Mouse (Mus musculus) adrenal gland, postnatal 25 days (tissue): ENCODE results near the gene Smg5. TPM values are rescaled to one million over a fixed set of nuclear protein-coding genes. Genes with fewer than 3 reads are reported as not detected.
"Not testable (repeated sequence)": the region's sequence is repeated elsewhere in the genome, so short reads cannot be mapped to it uniquely, and the experiment has no call there.

Experiments used
- DNase-seq: peaks from one replicate; pipeline ENCODE4 v3.0.0; 2021; ENCODE audit warnings: mixed read lengths
- long read RNA-seq: library from polyadenylated mRNA; stranded (forward); transcript quantifications from one replicate; pipeline ENCODE4 v2.0.0, GENCODE M21; 2021
- total RNA-seq: library from RNA; stranded (reverse); gene quantifications from 2 replicates; pipeline ENCODE4 v1.2.3, GENCODE M21; 2021

The Smg5 gene
- 55.3 and 59.1 TPM in 2 replicates for total RNA-seq
- long read RNA-seq, full-length matches to known transcripts: 20 of 46 reads
- long read RNA-seq, partial matches to known transcripts: 19 of 46 reads
- long read RNA-seq, other reads (novel, unspliced or antisense): 7 of 46 reads

DNA sequence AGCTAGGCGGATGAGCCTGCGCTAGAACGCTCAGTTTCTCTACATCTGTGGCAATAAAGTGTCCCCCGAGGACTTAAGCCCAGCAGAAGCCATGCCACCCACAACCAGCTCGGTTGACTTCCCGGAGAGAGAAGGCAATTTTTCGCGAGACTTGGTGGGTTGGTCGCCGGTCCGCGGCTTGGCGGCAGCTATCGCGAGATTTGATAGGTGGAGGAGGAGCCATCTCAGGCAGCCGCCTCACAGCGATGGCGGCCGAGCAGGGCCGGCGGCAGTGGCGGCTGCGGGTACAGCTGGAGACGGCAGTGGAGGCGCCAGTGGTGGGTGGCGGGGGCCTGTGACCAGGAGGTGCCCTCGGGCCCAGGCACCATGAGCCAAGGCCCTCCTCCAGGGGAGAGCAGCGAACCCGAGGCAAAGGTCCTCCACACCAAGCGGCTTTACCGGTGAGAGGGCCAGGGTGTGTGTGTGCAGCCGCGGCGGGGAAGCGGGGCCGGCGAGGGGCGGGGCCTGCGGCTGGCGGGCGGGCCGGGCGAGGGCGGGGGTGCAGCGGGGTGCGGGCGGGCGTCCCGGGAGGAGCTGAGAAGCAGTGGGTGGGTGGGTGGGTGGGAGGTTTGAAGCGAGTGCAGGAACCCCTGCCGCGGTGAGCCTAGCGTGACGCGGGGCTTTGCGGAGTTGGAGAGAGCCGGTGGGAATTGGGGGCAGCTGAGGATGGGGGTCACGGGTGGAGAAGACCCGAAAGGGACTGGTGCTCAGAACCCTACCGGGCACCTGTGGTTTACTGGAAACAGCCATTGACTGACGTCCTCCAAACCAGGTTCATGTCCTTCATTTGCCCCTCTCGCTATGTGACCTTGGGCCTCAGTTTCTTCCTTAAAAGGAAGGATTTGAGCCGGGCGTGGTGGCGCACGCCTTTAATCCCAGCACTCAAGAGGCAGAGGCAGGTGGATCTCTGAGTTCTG, at the start of gene Smg5, which contains the start of gene Tmem79:
Gene Smg5, plus strand, starts transcription at position 203 of the 956 bp plus-strand sequence.
Gene Tmem79, minus strand, starts transcription at position 91 of the 956 bp plus-strand sequence.
- DNase-seq: peak; percentile 94

DNA sequence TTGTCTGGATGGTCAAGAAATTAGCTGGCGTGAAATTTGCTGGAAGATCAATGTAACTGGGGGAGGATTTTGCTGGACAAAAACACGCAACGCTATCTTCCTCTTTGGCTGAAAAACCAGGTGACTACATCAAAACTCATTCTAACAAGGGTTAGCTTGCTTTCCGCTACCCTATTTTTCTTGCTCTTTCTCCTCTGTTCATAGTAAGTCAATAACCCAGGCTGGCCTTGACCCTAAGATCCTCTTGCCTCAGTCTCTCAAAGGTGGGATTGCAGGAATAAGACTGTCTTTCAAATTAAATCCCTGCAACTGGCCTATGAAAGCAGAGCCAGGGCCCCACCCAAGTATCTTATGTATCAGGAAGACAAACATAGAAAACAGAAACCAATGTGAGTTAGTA, 49.0 kb upstream of the Smg5 start, which contains the start of gene Gm38392:
Gene Gm38392, minus strand, starts transcription at position 101 of the 400 bp plus-strand sequence.
- DNase-seq: no peak

DNA sequence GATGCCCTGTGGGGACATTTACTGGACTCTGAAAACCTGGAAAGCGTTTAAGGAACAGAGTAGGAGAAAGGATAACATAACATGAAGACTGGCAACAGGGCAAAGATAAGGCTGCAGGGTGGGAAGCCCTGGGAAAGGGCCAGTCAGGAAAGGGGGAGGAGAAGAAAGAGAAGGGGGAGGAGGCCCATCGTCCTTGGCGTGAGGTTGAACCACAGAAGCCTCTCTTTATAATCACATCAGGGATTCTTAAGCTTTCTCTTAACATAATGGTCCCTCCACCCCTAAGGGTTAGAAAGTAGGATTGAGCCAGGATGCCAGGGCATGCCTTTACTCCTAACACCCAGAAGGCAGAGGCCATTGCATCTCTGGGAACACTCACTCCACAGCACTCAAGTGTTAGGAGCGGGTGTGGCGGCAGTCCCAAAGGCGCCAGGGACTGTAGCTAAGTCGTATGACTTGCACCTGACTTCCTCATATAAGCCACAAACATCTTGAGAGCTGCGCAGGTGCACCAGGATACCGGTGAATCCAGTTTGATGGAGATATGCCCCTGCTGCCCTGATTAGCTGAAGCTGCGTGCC, 47.8 kb upstream of the Smg5 start:
- not testable (repeated sequence) for DNase-seq

DNA sequence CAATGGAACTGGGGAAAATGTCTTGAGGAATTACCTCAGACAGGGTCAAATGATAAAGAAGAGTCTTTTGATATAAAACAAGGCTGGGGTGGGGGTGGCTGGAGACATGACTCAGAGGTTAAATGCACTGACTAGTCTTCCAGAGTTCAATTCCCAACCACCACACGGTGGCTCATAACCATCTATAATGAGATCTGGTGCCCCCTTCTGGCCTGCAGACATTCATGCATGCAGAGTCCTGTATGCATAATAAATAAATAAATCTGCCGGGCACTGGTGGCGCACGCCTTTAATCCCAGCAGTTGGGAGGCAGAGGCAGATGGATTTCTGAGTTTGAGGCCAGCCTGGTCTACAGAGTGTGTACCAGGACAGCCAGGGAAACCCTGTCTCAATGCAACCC, 44.1 kb upstream of the Smg5 start:
- DNase-seq: peak; percentile 19

DNA sequence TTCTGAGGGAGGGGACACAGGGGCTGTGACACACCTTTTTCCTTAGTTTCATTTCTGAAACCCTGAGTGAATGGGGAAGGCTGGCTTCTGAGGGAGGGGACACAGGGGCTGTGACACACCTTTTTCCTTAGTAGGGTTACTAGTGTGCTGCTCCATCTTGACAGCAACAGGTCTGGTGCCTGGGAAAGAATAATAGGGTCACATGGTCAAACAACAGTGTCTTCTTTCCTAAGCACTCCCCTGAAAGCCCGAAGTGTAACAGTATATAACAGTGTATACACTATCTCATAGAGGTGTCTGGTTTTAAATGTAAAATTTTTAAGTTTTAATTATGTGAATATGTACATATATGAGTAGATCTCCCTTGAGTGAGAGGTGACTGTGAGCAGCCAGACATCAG, 40.8 kb upstream of the Smg5 start:
- not testable (repeated sequence) for DNase-seq

DNA sequence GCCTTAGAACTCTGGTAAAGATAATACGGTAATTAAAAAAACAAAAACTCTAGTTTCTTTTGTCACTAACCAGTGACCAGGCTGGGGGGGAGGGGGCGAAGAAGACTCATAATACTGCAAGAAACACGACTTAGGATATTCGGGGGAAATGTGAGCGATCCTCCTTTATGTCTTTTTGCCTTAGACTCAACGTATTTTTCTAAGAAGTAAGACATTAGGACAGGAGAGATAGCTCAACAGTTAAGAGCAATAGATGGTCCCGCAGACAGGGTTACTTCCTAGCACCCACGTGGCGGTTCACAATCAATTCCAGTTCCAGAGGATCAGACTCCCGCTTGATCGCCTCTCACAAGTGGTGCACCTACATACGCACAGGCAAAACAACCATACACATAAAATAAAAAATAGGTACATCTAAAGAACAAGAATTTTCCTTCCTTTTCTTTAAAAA, 39.9 kb upstream of the Smg5 start:
- DNase-seq: no peak

DNA sequence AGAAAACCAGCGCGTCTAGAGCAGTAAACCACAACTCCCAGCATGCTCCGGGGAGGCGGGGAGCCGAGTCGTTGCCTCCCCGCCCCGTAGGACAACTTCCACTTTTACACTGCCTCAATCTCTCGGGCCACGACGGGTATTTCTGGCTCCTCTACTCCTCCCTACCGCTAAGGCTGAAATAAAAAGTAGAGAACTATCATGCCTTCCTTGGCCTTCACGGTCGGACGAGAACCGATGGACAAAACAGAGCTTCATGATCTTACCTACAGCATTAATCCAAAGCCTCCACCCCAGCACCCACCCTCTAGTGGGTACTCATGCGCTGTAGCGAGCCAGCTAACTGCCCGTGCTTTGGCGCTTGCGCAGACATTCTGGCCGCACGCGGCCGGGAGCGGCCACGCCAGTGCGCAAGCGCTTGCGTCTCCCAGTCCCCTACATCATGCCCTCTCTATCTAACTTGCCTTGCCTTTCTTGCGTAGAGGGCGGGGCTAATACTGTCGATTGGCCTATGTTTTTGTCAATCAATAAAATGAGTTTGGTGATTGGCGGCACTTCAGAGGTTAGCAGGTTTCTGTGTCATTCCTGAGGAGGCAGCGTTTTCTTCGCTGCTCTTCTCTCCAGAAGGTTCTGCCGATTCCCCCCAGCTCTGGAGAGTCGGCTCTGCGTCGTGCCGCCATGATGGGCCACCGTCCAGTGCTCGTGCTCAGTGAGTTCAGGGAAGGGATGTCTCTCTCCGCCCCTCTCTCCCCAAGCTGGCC, 39.3 kb upstream of the Smg5 start, which contains the start of the genes Tsacc and Cct3:
Gene Tsacc, minus strand, starts transcription at position 439 of the 758 bp plus-strand sequence.
Gene Cct3, plus strand, starts transcription at position 556 of the 758 bp plus-strand sequence.
- peak; percentile 95 for DNase-seq

DNA sequence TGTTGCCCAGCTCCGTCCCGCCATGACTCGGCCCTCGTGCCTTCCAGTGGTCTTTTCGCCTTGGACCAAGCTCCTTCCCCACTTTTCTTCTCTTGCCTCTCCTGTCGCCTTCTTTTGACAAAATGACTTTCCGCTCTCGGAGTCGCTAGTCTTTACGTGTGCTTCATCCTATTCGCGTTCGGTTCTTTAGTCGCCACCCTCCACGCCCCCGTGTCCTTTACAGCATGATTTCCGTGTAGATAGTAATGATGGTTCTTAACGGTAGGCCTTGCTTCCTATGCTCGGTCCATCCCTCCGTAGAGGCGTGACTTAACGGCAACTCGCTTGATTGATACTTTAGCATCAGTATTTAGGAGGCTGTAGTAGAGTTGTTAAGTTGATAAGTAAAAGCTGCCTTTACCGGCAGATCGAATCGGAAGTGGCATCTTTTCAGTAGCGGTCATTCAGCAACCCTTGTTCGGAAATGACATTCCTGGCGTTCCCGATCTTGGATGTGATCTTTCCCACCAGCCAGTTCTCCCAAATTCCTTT, 38.7 kb upstream of the Smg5 start:
- peak; percentile 6 for DNase-seq

DNA sequence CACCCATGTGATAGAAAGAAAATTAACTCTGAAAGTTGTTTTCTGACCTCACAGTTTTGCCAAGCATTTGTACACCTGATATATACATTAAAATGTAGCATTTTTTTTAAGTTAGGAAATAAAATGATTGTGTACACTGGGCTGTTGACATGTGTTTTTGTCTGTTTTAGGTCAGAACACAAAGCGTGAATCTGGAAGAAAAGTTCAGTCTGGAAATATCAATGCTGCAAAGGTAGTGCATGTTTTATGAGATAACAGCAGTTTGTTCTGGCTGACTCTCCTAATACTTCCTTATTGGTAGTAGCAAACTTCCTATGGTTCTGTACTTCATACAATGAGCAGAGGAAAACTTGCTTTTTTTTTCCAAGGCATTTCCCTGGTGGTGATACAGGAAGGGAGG, 36.9 kb upstream of the Smg5 start:
- DNase-seq: no peak

DNA sequence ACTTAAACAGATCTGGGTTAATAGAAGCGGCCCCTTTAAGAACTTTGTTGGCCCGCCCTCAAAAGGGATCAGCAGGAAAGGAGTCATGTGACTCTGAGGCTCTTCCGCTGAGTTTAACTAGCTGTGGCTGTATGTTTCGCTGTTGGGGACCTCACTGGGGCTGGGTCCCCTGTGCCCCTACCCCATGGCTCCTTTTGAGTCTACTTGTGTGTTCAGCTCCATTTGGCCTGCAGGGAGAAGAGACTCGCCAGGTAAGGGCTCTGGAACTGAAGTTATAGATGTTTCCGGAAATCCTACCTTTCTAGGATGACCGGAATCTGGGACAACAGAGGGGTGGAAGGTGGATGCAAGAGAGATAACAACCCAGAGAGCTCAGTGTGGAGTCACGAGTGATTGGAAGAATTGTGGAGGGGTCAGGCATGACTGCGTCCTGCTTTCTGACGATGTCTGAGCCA, 11.1 kb upstream of the Smg5 start, which contains the start of gene Glmp:
Gene Glmp, plus strand, starts transcription at position 73 of the 455 bp plus-strand sequence.
- DNase-seq: peak; percentile 47

DNA sequence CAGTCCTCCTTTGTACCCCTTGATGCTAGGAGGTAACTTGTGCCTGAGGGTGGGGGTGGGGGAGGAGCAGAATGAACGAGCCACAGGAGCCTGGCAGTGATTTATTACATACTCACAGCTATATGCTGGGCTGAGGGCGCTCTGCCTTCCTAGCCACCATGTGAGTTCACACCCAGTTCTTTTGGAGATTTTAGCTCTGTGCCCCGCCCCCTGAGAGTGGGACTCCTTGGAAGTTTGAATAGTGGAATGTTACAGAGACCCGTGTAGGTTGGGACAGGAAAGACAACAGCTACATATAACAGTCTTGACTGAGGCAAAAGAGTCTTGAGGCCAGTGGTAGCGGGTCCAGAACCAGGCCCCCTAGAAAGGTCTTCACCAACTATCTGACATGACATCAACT, 7.1 kb upstream of the Smg5 start:
- no peak for DNase-seq

DNA sequence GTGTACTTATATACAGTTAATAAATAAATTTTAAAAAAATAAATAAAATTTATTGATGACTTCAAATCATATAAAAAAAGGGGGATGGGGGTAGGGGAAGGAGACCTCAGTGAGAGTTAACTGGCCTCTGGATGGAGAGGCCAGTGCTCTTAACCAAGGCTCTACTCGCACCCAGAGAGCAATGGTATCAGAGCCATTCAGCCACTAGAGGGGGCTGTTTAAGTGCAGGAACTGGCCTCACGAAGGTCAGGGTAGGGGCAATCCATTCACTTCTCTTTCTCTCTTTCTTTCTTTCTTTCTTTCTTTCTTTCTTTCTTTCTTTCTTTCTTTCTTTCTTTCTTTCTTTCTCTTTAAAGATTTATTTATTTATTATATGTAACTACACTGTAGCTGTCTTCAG, 4.8 kb upstream of the Smg5 start:
- DNase-seq: no peak

DNA sequence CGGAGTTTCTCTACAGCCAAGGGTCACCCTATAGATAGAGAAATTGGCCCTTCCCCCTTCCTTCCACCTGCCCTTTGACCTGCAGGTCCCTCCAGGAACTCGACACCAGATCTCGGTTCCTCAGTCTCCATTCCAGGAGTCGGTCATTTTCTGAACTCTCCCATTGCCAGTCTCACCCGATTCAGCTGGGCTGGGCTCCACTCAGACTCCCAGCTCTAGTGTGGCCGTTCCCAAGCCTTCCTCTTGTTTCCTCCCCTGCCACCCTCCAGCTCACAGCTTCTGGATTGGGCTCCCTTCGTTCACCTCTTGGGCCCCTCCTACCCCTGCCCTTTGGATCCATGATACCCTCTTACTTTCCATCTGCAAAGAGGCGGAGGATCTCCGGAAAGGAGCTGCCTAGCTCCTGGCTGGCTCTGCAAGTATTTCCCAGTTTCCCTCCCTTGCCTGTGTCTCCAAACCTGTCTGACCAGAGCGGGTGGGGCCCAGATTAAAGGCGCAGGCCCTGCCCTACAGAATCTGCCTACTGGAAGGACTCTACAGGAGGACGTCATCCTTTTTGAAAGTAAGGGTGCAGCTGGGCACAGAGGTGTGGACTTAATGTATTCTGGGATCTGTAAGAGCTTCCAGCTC, 1.9 kb upstream of the Smg5 start:
- no peak for DNase-seq

DNA sequence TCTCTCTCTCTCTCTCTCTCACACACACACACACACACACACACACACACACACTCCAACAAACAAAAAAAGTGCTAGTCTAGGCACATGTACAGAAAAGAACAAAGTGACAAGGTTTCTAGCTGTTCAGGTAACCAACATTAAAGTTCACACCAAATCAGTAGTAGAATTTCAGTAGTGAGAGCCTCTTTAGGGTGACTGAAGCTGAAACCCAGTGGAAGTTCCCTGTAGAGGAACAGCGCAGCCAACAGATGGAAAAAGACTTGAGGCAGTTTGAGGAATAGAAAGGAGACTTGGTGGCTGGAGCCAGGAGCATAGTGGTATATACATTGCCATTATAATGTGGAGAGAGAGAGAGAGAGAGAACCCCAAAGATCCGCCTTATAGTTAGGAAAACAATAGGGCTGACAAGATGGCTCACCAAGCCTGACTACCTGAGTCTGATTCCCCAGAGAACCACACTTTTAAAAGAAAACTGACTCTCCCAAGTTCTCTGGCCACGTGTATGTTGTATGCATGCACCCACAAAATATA, 1.1 kb upstream of the Smg5 start:
- DNase-seq: no peak

DNA sequence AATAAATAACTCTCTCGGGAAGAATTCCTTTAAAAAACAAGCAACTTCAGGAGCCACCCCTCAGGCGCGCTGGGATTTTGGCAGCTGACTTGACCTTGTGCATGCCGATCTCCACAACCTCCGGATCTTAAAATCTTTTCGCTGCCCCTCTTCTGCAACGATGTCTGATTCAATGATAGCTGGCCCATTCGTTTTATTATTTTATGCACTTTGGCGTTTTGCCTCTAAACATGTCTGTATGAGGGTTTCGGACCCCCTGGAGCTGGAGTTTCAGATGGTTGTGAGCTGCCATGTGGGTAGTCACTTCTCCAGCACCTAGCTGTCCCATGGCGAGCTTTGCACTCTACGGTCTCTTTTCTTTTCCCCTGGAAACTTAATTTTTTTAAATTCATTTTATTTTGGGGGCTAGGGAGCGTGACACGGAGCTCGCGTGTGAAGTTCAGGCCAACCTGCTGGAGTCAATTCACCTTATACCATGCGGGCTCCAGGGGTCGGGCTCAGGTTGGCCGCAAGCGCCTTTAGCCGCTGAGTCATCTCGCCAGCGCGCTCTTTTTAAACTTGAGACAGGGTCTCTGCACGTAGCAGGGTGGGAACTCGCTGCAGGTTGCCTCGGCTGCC, 515 bp upstream of the Smg5 start:
- DNase-seq: peak; percentile 72

DNA sequence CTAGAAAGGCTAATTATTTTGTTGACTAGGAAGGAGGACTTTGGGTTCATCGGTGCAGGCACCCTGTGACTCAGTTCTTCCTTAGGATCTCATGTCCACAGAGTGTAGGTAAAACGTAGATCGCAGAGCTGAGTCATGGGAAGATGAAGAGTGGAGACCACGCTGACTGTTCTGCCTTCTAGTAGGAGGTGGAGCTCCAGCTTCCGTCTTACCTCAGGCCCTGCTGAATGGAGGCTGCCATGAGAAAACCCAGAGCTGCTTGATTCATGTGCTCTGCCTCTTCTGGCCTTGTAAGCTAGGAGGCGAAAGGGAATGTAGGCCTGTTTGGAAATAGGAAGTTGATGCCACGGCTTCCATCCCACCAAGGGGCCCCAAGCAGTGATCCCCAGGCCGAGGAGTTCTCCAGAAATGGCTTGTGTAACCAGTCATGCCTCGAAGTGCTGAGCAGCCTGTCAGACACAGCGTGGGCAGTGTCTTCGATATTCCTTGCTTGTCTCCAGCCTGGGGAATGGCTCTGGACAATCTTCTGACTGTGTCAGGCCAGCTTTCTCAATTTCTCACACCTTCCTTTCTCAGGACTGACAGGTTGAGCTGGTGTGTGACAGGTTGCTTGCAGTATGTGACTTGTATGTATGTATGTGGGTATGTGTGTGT, 1.4 kb downstream of the Smg5 start:
- DNase-seq: no peak

DNA sequence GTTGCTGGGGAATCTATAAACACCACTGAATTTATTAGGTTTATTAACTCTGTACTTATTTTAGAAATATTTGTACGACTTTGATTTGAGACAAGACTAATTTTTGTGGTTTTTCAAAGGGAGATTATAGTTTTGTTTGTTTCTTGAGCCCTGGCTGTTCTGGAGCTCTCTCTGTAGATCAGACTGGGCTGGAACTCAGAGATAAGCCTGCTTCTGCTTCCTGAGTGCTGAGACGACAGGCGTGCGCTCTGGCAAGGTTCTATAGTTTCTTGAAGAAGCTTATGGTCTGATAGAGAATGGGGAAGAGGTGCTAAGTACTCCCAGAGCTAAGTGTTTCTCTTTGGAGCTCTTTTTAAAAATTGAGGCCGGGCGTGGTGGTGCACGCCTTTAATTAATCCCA, 2.3 kb downstream of the Smg5 start:
- DNase-seq: no peak

DNA sequence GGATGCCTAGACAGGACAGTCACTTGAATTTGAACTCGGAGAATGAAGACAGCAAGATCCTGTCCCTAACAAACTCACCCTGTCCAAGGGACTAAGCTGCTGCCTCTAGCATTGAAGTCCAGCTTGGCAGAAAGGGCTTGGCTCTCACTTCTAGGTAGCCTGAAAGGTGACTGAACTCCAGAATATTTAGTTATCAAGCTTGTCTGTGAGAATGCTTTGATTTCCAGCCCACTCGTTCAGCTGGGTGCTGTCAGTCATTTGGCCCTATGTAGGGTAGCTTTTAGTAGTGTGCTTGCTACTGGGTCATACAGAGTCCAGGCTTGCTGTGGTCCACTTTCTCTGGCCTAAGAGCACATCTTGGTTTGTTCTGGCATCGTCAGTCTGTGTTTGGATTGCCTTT, 2.9 kb downstream of the Smg5 start:
- no peak for DNase-seq

DNA sequence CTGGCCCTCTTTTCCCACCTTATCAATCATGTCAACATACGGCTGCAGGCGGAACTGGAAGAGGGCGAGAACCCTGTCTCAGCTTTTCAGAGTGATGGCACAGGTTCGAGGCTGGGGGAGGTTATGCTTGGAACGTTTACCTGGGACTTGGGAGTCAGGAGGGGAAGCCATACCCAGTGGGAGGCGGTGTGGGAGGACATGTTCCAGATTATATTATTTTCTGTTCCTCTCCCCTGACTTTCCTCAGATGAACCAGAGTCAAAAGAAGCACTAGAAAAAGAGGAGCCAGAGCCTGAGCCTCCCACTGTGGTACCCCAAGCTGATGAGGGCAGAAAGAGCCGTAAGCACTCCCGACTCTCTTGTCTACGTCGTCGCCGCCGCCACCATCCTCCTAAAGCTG, 14.7 kb downstream of the Smg5 start:
- no peak for DNase-seq

DNA sequence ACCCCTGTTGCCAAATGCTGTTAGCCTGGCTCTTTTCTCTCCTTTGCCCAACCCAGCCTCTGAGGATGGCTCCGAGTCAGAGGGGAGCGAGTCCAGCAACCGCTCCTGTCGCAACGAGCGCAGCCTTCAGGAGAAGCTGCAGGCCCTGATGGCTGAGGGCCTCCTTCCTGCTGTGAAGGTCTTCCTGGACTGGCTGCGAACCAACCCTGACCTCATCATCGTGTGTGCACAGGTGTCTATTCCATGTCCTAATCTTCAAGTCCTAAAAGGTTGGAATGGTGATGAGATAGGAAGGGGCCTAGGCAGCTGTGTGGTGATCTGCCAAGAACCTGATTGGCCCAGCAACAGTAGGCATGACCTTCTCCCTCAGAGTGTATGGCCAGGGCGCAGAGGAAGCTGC, 16.8 kb downstream of the Smg5 start:
- no peak for DNase-seq
